Mouse (Mus musculus) G1E (cell line): ENCODE results near the gene 4930539E08Rik.
A peak's percentile ranks its signal among the peaks of the same experiment; 100 is the strongest.

Experiments
- CTCF ChIP-seq: IDR thresholded peaks from 2 replicates; pipeline ENCODE4 v1.5.1; 2012; ENCODE audit warnings: low read depth, low read length, inconsistent platforms, mixed read lengths
- GATA1 ChIP-seq: IDR thresholded peaks from 2 replicates; pipeline ENCODE4 v1.6.1; 2012; ENCODE audit warnings: borderline replicate concordance, low read length, inconsistent platforms, mixed read lengths

GRCm38 (mm10) chr17:28936622-28937345, 21.7 kb upstream of the 4930539E08Rik start:
- TF ChIP-seq CTCF (peak; percentile 84), GATA1 (no peak)
